Mouse (Mus musculus): Measurements from ENCODE around the gene Pus3. TPM values are rescaled to one million over a fixed set of nuclear protein-coding genes. Genes with fewer than 3 reads are reported as not detected.

The Pus3 gene
- total and polyA plus RNA-seq, 2 experiments from 2014 or later = 7.9 to 9.2 TPM

GRCm38 (mm10) chr9:35561076-35561475 is 2.7 kb downstream of the Pus3 start:
- Histone ChIP-seq H3K4me3 (ENCODE audit: low read depth, low read length) (no peak overlapping the region), H3K36me3 (replicated peaks; ENCODE audit: control insufficient read depth, insufficient read depth, low read length) (peaks cover 27% of the 10 kb centered on the region), H3K4me1 (ENCODE audit: control insufficient read depth, insufficient read depth) (peaks cover 17% of the 10 kb centered on the region), H3K27ac (ENCODE audit: low read depth) (no peak overlapping the region), H3K9me3 (replicated peaks; ENCODE audit: control insufficient read depth, low read length) (no peaks in the 10 kb centered on the region), H3K9ac (replicated peaks; ENCODE audit: low read depth, low read length) (no peak overlapping the region), H3K4me2 (ENCODE audit: low read depth, low read length) (no peak overlapping the region), H3K27me3 (ENCODE audit: control insufficient read depth, insufficient read depth, low read length) (peaks cover 20% of the 10 kb centered on the region)
- no peak for ATAC-seq (ENCODE audit: insufficient read depth, low read depth)
- no peak for DNase-seq (ENCODE audit: low spot score)
- WGBS = 93% methylated on average over 11 of the region's 11 CpGs
- no peak for TF ChIP-seq CTCF (IDR thresholded peaks at IDR 0.05; ENCODE audit: low read depth)
- TF ChIP-seq EP300 (IDR thresholded peaks at IDR 0.05; ENCODE audit: low read depth) = no peak

GRCm38 (mm10) chr9:35561583-35561982 is 3.2 kb downstream of the Pus3 start:
- Histone ChIP-seq H3K4me3 (ENCODE audit: low read depth, low read length) (no peak overlapping the region), H3K4me1 (ENCODE audit: control insufficient read depth, insufficient read depth) (peaks cover 17% of the 10 kb centered on the region), H3K9ac (replicated peaks; ENCODE audit: low read depth, low read length) (no peak overlapping the region), H3K4me2 (ENCODE audit: low read depth, low read length) (no peak overlapping the region), H3K9me3 (replicated peaks; ENCODE audit: control insufficient read depth, low read length) (no peaks in the 10 kb centered on the region), H3K27me3 (ENCODE audit: control insufficient read depth, insufficient read depth, low read length) (peaks cover 20% of the 10 kb centered on the region), H3K36me3 (replicated peaks; ENCODE audit: control insufficient read depth, insufficient read depth, low read length) (peaks cover 32% of the 10 kb centered on the region), H3K27ac (ENCODE audit: low read depth) (no peak overlapping the region)
- ATAC-seq (ENCODE audit: insufficient read depth, low read depth) = no peak
- 82% methylated on average over 6 of the region's 6 CpGs for WGBS
- no peak for TF ChIP-seq EP300 (IDR thresholded peaks at IDR 0.05; ENCODE audit: low read depth)
- no peak for TF ChIP-seq CTCF (IDR thresholded peaks at IDR 0.05; ENCODE audit: low read depth)
- no peak for DNase-seq (ENCODE audit: low spot score)

GRCm38 (mm10) chr9:35564536-35565240 is 6.3 kb downstream of the Pus3 start:
- Histone ChIP-seq H3K4me2 (ENCODE audit: low read depth, low read length) (peak overlapping the region; percentile 52), H3K9me3 (replicated peaks; ENCODE audit: control insufficient read depth, low read length) (no peaks in the 10 kb centered on the region), H3K36me3 (replicated peaks; ENCODE audit: control insufficient read depth, insufficient read depth, low read length) (peaks cover 48% of the 10 kb centered on the region), H3K4me3 (ENCODE audit: low read depth, low read length) (peak overlapping the region; percentile 18; the same call in 1 of the 2 replicates), H3K4me1 (ENCODE audit: control insufficient read depth, insufficient read depth) (peaks cover 18% of the 10 kb centered on the region; the same call in 1 of the 2 replicates), H3K9ac (replicated peaks; ENCODE audit: low read depth, low read length) (no peak overlapping the region; the same call in 1 of the 2 replicates), H3K27ac (ENCODE audit: low read depth) (peak overlapping the region; percentile 78), H3K27me3 (ENCODE audit: control insufficient read depth, insufficient read depth, low read length) (no peaks in the 10 kb centered on the region)
- 30% methylated on average over 5 of the region's 5 CpGs for WGBS
- peak; percentile 47 for DNase-seq (ENCODE audit: low spot score)
- TF ChIP-seq CTCF (IDR thresholded peaks at IDR 0.05; ENCODE audit: low read depth) = no peak
- TF ChIP-seq EP300 (IDR thresholded peaks at IDR 0.05; ENCODE audit: low read depth) = no peak
- ATAC-seq (ENCODE audit: insufficient read depth, low read depth) = no peak

GRCm38 (mm10) chr9:35567995-35568394 is 9.6 kb downstream of the Pus3 start:
- no peak for ATAC-seq (ENCODE audit: insufficient read depth, low read depth)
- DNase-seq (ENCODE audit: low spot score) = no peak
- Histone ChIP-seq H3K9me3 (replicated peaks; ENCODE audit: control insufficient read depth, low read length) (no peaks in the 10 kb centered on the region), H3K36me3 (replicated peaks; ENCODE audit: control insufficient read depth, insufficient read depth, low read length) (peaks cover 36% of the 10 kb centered on the region), H3K27me3 (ENCODE audit: control insufficient read depth, insufficient read depth, low read length) (no peaks in the 10 kb centered on the region), H3K9ac (replicated peaks; ENCODE audit: low read depth, low read length) (no peak overlapping the region), H3K27ac (ENCODE audit: low read depth) (no peak overlapping the region), H3K4me3 (ENCODE audit: low read depth, low read length) (no peak overlapping the region), H3K4me1 (ENCODE audit: control insufficient read depth, insufficient read depth) (peaks cover 13% of the 10 kb centered on the region; the same call in 1 of the 2 replicates), H3K4me2 (ENCODE audit: low read depth, low read length) (no peak overlapping the region)
- TF ChIP-seq CTCF (IDR thresholded peaks at IDR 0.05; ENCODE audit: low read depth) = no peak
- TF ChIP-seq EP300 (IDR thresholded peaks at IDR 0.05; ENCODE audit: low read depth) = no peak
- WGBS = 80% methylated on average over 3 of the region's 3 CpGs

- peaks cover 31% of the 10 kb centered on the region for H3K36me3 ChIP-seq (replicated peaks; ENCODE audit: control insufficient read depth, insufficient read depth, low read length)
- no peaks in the 10 kb centered on the region for H3K9me3 ChIP-seq (replicated peaks; ENCODE audit: control insufficient read depth, low read length)
- peaks cover 13% of the 10 kb centered on the region; the same call in 1 of the 2 replicates for H3K4me1 ChIP-seq (ENCODE audit: control insufficient read depth, insufficient read depth)
- TF ChIP-seq CTCF (IDR thresholded peaks at IDR 0.05; ENCODE audit: low read depth) = no peak
- TF ChIP-seq EP300 (IDR thresholded peaks at IDR 0.05; ENCODE audit: low read depth) = no peak
- peaks cover 6% of the 10 kb centered on the region; the same call in 1 of the 2 replicates for H3K27me3 ChIP-seq (ENCODE audit: control insufficient read depth, insufficient read depth, low read length)
- peak within 1 kb of the TSS; percentile 77 for H3K9ac ChIP-seq (replicated peaks; ENCODE audit: low read depth, low read length)
- H3K4me2 ChIP-seq (ENCODE audit: low read depth, low read length) = peak within 1 kb of the TSS; percentile 92
- peak; percentile 97 for DNase-seq (ENCODE audit: low spot score)
- H3K27ac ChIP-seq (ENCODE audit: low read depth) = peak within 1 kb of the TSS; percentile 86
- under 1% methylated on average over 86 of the region's 86 CpGs for WGBS
- peak within 1 kb of the TSS; percentile 84 for H3K4me3 ChIP-seq (ENCODE audit: low read depth, low read length)
- peak; percentile 96 for ATAC-seq (ENCODE audit: insufficient read depth, low read depth)
These were observed 11.5 kb downstream of the Pus3 start, which contains the start of the genes Pate2 and Hyls1 for GRCm38 (mm10) chr9:35569571-35570534. Gene Pate2 (plus strand): TSS chr9:35570284. Gene Hyls1 (minus strand): TSS chr9:35570398.

Measured in heart, postnatal 0 days (tissue).